Mouse (Mus musculus) embryonic facial prominence, embryonic 15.5 days (tissue): Measurements from ENCODE around the gene Fam131c. TPM values are rescaled to one million over a fixed set of nuclear protein-coding genes. Genes with fewer than 3 reads are reported as not detected.

Experiments
- ATAC-seq: fragments of 200-750 bp; cut with Nextera tagmentation; 2 replicates; pipeline ENCODE4 v1.8.0; 2017; ENCODE audit warnings: low read depth, moderate TSS enrichment; ENCODE audit not compliant: insufficient number of reproducible peaks, low FRiP score, low TSS enrichment
- H3K27ac ChIP-seq: fragments of 300-500 bp; sonication (generic); replicated peaks from 2 replicates; pipeline ENCODE4 v1.5.1; 2015; ENCODE audit warnings: mild to moderate bottlenecking, inconsistent platforms
- H3K27me3 ChIP-seq: fragments of 300-500 bp; sonication (generic); 2 replicates; pipeline ENCODE4 v1.6.1; 2015; ENCODE audit warnings: inconsistent platforms
- H3K36me3 ChIP-seq: fragments of 300-500 bp; sonication (generic); 2 replicates; pipeline ENCODE4 v1.6.1; 2015; ENCODE audit warnings: mild to moderate bottlenecking, inconsistent platforms
- H3K4me1 ChIP-seq: fragments of 300-500 bp; sonication (generic); 2 replicates; pipeline ENCODE4 v1.6.1; 2015; ENCODE audit warnings: inconsistent platforms
- H3K4me2 ChIP-seq: fragments of 300-500 bp; sonication (generic); replicated peaks from 2 replicates; pipeline ENCODE4 v1.6.1; 2015; ENCODE audit warnings: mild to moderate bottlenecking, inconsistent platforms
- H3K4me3 ChIP-seq: fragments of 300-500 bp; sonication (generic); replicated peaks from 2 replicates; pipeline ENCODE4 v1.5.1; 2015; ENCODE audit warnings: mild to moderate bottlenecking, inconsistent platforms
- H3K9ac ChIP-seq: fragments of 300-500 bp; sonication (generic); 2 replicates; pipeline ENCODE4 v1.6.1; 2015; ENCODE audit warnings: inconsistent platforms
- H3K9me3 ChIP-seq: fragments of 300-500 bp; sonication (generic); replicated peaks from 2 replicates; pipeline ENCODE4 v1.6.1; 2016; ENCODE audit warnings: inconsistent platforms
- WGBS: fragments of 180-500 bp; shearing (Covaris S2); methylation state at CpG from one replicate; pipeline ENCODE4 v1.1.7; 2015; 5-methylcytosine and 5-hydroxymethylcytosine counted together
- microRNA-seq: library from miRNA; unstranded; fragments of <30 nt; microRNA quantifications from one replicate; pipeline ENCODE4, GENCODE M21; 2016; ENCODE audit warnings: borderline number of aligned reads
- polyA plus RNA-seq: library from polyadenylated mRNA; unstranded; fragments of >200 nt; fragmentation: Nextera tagmentation; extraction: Ambion mirVana; gene quantifications from 2 replicates; pipeline ENCODE4 v1.2.1, GENCODE M21; 2015

Gene Fam131c
- polyA plus RNA-seq, 1 experiment from 2014 or later = 4.3 TPM

DNA sequence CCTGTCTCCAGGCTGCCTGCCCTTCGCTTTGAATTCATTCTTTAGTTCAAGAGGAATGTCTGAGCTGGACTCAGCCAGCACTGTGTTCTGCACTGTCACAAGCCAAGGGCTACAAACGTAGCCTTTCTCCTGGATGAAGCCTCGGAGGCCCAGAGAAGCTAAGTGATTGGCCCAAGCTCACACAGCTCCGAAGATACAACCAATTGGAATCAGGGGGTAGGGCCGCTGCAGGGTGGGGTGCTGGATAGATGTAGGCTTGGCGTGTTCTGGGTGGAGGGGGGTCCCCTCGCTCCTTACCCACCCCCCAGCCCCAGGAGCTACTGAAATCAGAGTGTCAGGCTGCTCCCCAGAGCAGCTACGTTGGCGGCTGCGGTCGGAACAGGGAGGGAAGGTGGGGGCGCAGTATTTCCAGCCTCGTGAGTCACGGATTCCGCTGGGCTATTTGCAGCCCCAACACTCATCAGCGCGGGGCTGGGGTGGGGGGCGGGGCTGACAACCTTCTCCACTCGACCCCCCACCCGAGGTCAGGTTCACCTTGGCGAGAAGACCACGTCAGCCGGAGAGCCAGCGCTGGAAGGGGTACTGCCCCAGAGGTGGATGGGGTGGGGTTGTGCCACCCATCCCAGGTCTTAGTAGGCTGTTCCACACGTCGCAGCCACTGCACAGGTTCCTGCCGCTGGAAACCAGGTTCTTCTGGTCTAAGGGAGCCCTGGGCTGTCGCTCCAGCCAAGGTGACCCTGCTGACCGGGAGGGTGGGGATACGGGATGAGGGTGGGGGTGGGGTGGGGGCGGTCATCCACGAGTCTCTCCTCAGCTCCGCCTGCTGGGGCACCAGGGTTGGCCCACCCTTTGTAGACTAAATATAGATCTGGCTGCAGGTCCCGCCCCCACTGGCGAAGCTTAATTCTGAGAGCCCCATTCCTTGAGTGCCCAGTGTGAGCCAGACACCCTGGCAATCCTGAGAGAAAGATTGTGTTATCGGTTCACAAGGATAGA lies 57.8 kb downstream of the Fam131c start:
- Histone ChIP-seq H3K9ac (peak overlapping the region; percentile 5; the same call in 1 of the 2 replicates), H3K27me3 (0 out of 2 replicates have a peak, but pooled peaks cover 2% of the 10 kb centered on the region), H3K4me3 (peak overlapping the region; percentile 43), H3K27ac (peak overlapping the region; percentile 60; the same call in 1 of the 2 replicates), H3K9me3 (no peaks in the 10 kb centered on the region), H3K4me1 (peaks cover 21% of the 10 kb centered on the region), H3K4me2 (peak overlapping the region; percentile 90), H3K36me3 (no peaks in the 10 kb centered on the region)
- peak; percentile 88 for ATAC-seq
- WGBS = 4% methylated on average over 36 of the region's 36 CpGs

DNA sequence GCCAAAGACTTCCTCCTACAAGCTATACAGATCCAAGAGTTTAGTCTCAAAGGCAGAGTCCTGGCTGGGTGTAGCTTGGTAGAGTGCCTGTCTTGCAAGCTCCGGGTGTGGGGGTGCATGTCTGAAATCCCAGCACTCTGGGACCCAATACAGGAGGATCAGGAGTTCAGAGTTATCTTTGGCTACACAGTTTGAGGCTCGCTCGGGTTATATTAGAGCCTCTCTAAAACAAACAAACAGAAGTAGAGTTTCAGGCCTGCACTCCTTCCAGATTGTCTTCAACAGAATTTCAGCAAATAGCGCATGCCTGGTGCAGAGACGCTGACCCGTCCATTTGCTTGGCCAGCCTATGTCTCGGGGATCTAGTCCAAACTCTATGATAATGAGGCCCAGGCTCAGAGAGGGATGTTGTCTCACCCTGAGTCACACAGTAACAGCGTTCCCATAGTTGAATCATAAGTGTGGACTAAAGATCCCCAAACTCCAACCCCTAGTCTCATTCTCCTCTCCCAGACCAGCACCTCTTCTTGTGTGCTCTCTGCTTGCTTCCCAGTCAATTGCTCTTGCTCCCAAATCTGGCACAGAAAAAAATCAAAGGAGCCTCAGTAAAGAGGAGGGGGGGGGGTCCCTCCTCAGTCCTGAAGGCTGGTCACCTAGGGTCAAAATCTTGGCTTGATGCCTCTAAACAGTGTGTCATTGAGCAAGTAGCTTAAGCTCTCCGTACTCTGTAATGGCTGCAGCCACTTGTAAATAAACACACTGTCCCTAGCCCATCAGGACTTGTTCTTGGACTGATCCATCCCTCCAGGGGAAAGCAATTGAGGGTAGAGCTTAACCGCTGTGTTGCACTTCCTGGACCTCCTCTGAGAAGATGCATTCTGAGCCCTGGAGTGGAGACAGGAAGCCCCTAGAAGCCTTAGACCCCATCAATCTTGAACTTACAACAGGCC lies 59.1 kb downstream of the Fam131c start:
- H3K4me1 ChIP-seq = peaks cover 19% of the 10 kb centered on the region
- H3K9me3 ChIP-seq = no peaks in the 10 kb centered on the region
- 0 out of 2 replicates have a peak overlapping the region, but pooled peaks have one; percentile 90 for H3K4me2 ChIP-seq
- ATAC-seq = no peak
- H3K9ac ChIP-seq = no peak overlapping the region
- WGBS = 73% methylated on average over 10 of the region's 10 CpGs
- H3K27me3 ChIP-seq = 0 out of 2 replicates have a peak, but pooled peaks cover 2% of the 10 kb centered on the region
- no peak overlapping the region for H3K27ac ChIP-seq
- no peaks in the 10 kb centered on the region for H3K36me3 ChIP-seq
- H3K4me3 ChIP-seq = no peak overlapping the region

DNA sequence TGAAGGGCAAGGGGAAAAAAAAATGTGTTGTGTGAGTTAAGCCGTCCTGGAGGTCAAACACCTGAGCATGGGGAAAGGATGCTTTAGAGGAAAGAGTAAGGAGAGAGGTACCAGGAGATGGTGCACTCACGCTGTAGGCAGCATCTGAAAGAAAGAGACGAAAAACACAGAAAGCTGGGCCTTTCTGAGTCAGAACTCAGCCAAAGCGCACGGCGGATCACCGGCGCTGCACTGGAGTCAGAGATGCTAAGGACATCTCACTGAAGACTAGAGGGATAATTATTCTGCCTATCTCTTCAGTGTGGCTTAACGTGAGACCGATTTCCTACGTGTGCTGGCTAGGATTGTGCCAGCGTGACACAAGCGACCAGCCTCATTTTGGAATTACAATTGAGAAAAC lies 59.9 kb downstream of the Fam131c start:
- 87% methylated on average over 13 of the region's 13 CpGs for WGBS

DNA sequence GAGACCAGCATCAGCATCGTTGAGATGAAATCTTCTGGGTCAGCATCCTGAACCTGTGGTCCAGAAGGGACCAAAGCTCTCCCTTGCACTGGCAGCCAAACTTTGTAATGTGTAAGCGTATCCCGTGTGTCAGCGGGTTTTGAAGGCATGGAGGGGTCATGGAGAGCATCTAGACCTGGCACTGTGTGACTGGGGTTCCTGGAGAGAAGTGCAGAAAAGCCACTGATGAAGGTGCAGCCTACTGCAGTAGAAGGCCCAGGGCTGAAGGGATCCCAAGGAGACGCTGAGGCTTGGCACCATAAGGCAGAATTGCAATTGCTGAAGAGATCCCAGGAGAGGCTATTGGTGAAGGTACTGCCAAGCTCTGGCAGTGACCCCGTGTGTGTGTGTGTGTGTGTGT lies 61.4 kb downstream of the Fam131c start:
- Histone ChIP-seq H3K4me2 (no peak overlapping the region), H3K4me1 (peaks cover 23% of the 10 kb centered on the region), H3K4me3 (no peak overlapping the region), H3K27me3 (0 out of 2 replicates have a peak, but pooled peaks cover 2% of the 10 kb centered on the region), H3K9ac (no peak overlapping the region), H3K27ac (no peak overlapping the region), H3K9me3 (no peaks in the 10 kb centered on the region), H3K36me3 (no peaks in the 10 kb centered on the region)
- no peak for ATAC-seq
- WGBS = 81% methylated on average over 6 of the region's 6 CpGs

More for the DNA sequence above, 59.9 kb downstream of the Fam131c start:
- Histone ChIP-seq H3K9ac (no peak overlapping the region), H3K27me3 (0 out of 2 replicates have a peak, but pooled peaks cover 2% of the 10 kb centered on the region), H3K4me2 (no peak overlapping the region), H3K9me3 (no peaks in the 10 kb centered on the region), H3K4me3 (no peak overlapping the region), H3K36me3 (no peaks in the 10 kb centered on the region), H3K4me1 (peaks cover 21% of the 10 kb centered on the region), H3K27ac (no peak overlapping the region)
- no peak for ATAC-seq

DNA sequence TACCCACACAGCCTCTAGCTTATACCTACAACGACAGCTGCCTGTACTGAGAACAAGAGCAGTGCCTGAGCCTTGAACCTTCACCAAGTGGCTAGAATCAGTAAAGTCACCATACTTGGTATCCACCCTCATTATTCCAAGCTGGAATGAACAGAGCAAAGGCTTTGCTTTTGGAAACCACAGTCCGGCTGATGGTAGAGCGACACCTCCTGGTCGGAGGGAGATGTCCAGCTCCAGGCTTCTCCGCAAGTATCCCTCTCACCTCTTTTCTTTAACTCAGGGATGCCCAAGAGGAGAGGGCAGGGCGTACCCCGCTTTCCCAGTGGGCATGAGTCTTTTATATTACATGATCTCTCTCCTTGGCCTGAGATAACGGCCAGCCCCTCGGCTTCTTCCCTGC lies 61.8 kb downstream of the Fam131c start:
- no peak overlapping the region for H3K4me3 ChIP-seq
- no peak overlapping the region for H3K27ac ChIP-seq
- H3K4me1 ChIP-seq = peaks cover 23% of the 10 kb centered on the region
- ATAC-seq = no peak
- H3K9ac ChIP-seq = no peak overlapping the region
- H3K36me3 ChIP-seq = no peaks in the 10 kb centered on the region
- WGBS = 52% methylated on average over 9 of the region's 9 CpGs
- 0 out of 2 replicates have a peak, but pooled peaks cover 1% of the 10 kb centered on the region for H3K27me3 ChIP-seq
- no peaks in the 10 kb centered on the region for H3K9me3 ChIP-seq
- no peak overlapping the region for H3K4me2 ChIP-seq

DNA sequence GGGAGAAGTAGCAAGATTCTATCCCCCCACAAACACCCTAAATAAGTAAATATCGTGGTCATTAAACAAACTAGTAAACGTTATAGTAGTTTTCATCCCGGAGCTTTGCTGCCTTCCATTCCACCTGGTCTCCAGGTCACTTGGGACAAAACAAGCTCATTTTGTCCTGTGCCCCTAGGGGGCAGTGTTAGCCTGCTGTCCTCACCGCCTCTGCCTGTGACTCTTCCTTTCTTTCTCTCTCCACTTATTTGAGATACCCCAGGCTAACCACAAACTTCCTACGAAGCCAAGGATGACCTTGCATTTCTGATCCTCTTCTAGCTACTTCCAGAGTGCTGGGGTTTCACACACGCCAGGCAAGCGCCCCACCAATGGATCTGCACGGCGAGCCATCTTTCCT lies 63.0 kb downstream of the Fam131c start:
- H3K9ac ChIP-seq = no peak overlapping the region
- H3K4me2 ChIP-seq = no peak overlapping the region
- ATAC-seq = no peak
- H3K27ac ChIP-seq = no peak overlapping the region
- no peaks in the 10 kb centered on the region for H3K9me3 ChIP-seq
- no peak overlapping the region for H3K4me3 ChIP-seq
- 41% methylated on average over 9 of the region's 9 CpGs for WGBS
- H3K4me1 ChIP-seq = peaks cover 12% of the 10 kb centered on the region
- no peaks in the 10 kb centered on the region for H3K36me3 ChIP-seq
- H3K27me3 ChIP-seq = no peaks in the 10 kb centered on the region

DNA sequence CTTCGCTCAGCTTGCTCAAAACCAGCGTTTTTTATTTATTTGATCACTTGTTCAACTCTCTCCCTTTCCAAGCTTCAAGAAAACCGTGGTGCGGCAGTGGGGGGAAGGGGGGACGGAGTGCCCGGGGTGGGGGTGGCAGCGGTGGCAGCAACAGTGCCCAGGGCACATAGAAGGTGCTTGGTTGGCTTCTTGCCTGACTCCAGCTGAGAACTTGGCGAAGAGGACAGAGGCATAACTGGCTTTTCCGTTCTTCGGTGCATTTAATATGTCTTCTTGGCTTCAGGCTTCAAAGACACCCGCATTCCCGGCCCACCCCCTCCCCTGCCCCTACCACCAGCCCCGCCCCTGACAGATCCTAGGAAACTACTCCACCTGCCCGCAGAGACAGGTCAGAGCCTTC lies 64.6 kb downstream of the Fam131c start:
- 46% methylated on average over 14 of the region's 14 CpGs for WGBS
- Histone ChIP-seq H3K4me1 (peaks cover 4% of the 10 kb centered on the region; the same call in 1 of the 2 replicates), H3K4me2 (no peak overlapping the region), H3K36me3 (no peaks in the 10 kb centered on the region), H3K4me3 (no peak overlapping the region), H3K9ac (no peak overlapping the region), H3K9me3 (no peaks in the 10 kb centered on the region), H3K27me3 (no peaks in the 10 kb centered on the region), H3K27ac (no peak overlapping the region)
- no peak for ATAC-seq

DNA sequence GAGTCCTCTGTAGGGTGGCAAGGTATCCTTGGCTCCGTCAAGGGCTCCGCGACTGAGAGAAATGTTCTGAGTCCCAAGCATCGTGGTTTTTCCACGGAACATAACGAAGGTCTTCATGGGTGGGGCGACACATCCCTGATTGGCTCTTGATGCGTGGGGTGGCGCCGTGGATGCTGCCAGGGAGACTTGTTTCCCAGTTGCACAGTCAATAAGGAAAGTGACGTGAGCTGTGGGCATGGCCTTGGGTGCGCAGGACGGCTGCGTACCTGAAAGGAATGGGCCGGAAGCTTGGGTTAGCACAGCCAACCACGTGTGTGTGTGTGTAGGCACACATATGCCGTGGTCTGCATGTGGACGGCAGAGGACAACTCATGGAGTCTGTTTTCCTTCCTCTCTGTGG lies 65.2 kb downstream of the Fam131c start:
- Histone ChIP-seq H3K27ac (no peak overlapping the region), H3K9me3 (no peaks in the 10 kb centered on the region), H3K4me2 (no peak overlapping the region), H3K9ac (no peak overlapping the region), H3K4me1 (peaks cover 4% of the 10 kb centered on the region; the same call in 1 of the 2 replicates), H3K27me3 (no peaks in the 10 kb centered on the region), H3K4me3 (no peak overlapping the region), H3K36me3 (no peaks in the 10 kb centered on the region)
- ATAC-seq = no peak
- 80% methylated on average over 18 of the region's 18 CpGs for WGBS

Small RNAs within 50 kb of the gene (microRNA-seq; reads per million reads assigned to microRNA genes)
- not detected for gene Gm25690

Other genes with a start within 250 kb of the Fam131c start
- gene Szrd1, start 228.4 kb upstream of the Fam131c start, polyA plus RNA-seq = 43.9 and 45.1 TPM in 2 replicates
- gene Fbxo42, start 220.3 kb upstream of the Fam131c start, polyA plus RNA-seq = 23.7 and 25.8 TPM in 2 replicates
- 6.8 and 8.1 TPM in 2 replicates for gene Rsg1, start 154.3 kb upstream of the Fam131c start, polyA plus RNA-seq
- 25.6 and 27.7 TPM in 2 replicates for gene Arhgef19, start 128.7 kb upstream of the Fam131c start, polyA plus RNA-seq
- gene Epha2, start 67.0 kb upstream of the Fam131c start, polyA plus RNA-seq = 7.4 and 7.6 TPM in 2 replicates
- gene Clcnka, start 30.5 kb downstream of the Fam131c start, polyA plus RNA-seq = 0.46 and 0.51 TPM in 2 replicates
- not detected in 2 replicates for gene Clcnkb, start 47.8 kb downstream of the Fam131c start, polyA plus RNA-seq
- gene Hspb7, start 52.6 kb downstream of the Fam131c start, polyA plus RNA-seq = 2.0 and 2.4 TPM in 2 replicates
- gene Srarp, start 67.9 kb downstream of the Fam131c start, polyA plus RNA-seq = not detected in 2 replicates
- 34.0 and 35.1 TPM in 2 replicates for gene Zbtb17, start 76.4 kb downstream of the Fam131c start, polyA plus RNA-seq
- gene Spen, start 170.4 kb downstream of the Fam131c start, polyA plus RNA-seq = 10.8 and 10.9 TPM in 2 replicates
- gene Fblim1, start 237.9 kb downstream of the Fam131c start, polyA plus RNA-seq = 30.8 and 32.3 TPM in 2 replicates